Mouse (Mus musculus) gastrocnemius, adult 8-10 months (tissue): ENCODE results near the gene C4bp. TPM values are rescaled to one million over a fixed set of nuclear protein-coding genes. Genes with fewer than 3 reads are reported as not detected.

Source experiments
- total RNA-seq, 4 experiments: library from RNA; stranded (reverse); gene quantifications; 2 replicates each; pipeline ENCODE4 v1.2.4; 2022

The C4bp gene
- total RNA-seq, 4 experiments from 2014 or later = not detected

Other genes starting within 250 kb of the C4bp start
- 1 to 10 TPM in 3 of 4 experiments, under 1 TPM in 1; 0.54 to 2.7 (median 1.3) TPM for gene Cd55b, start 238.6 kb downstream of the C4bp start, total RNA-seq
- gene Cd55, start 198.9 kb downstream of the C4bp start, total RNA-seq = 10 to 100 TPM; 55.0 to 66.3 (median 62.7) TPM
- not detected for gene Zp3r, start 32.0 kb downstream of the C4bp start, total RNA-seq
- not detected for gene Gm29427, start 54.2 kb upstream of the C4bp start, total RNA-seq
- gene Yod1, start 55.7 kb upstream of the C4bp start, total RNA-seq = 1 to 10 TPM; 2.9 to 4.0 (median 3.4) TPM
- 10 to 100 TPM in 3 of 4 experiments, 1 to 10 TPM in 1; 9.6 to 15.0 (median 11.7) TPM for gene Pfkfb2, start 67.6 kb upstream of the C4bp start, total RNA-seq
- under 1 TPM in 3 of 4 experiments, not detected in 1; 0.09 to 0.22 (median 0.11) TPM for gene AA986860, start 70.3 kb upstream of the C4bp start, total RNA-seq
- gene Fcamr, start 139.3 kb upstream of the C4bp start, total RNA-seq = not detected
- under 1 TPM in 1 of 4 experiments, not detected in 3; 0.24 TPM for gene Pigr, start 165.1 kb upstream of the C4bp start, total RNA-seq
- gene Fcmr, start 204.0 kb upstream of the C4bp start, total RNA-seq = not detected
- gene Il24, start 225.8 kb upstream of the C4bp start, total RNA-seq = not detected
- gene Il20, start 249.8 kb upstream of the C4bp start, total RNA-seq = not detected